Mouse (Mus musculus) heart, postnatal 36 days (tissue): ENCODE measurements at regions not wholly inside any gene's neighbourhood (a gene's known extent, or its start where the extent isn't known, plus 50 kb on each side); places are given as distances from the start of the nearest gene placed in this dataset.
A peak's percentile ranks its signal among the peaks of the same experiment; 100 is the strongest.
"Not testable (repeated sequence)": the region's sequence is repeated elsewhere in the genome, so short reads cannot be mapped to it uniquely, and the experiment has no call there.

ENCODE experiments used
- DNase-seq, 2 experiments: peaks; one replicate each; pipeline ENCODE4 v3.0.0; 2021 to 2022
- intact Hi-C: fragments of 180-260 bp; cut with DNase I; formaldehyde crosslinking; loops from one replicate; pipeline ENCODE4 v1.15.1; 2025

GRCm38 (mm10) chr19:17275861-17276502 lies 96.7 kb downstream of the Gcnt1 start:
- intact Hi-C loops: not testable (repeated sequence)
- peak in 1 of 2 experiments; percentile 22 for DNase-seq
